Mouse (Mus musculus) layer of hippocampus, postnatal 25 days (tissue): ENCODE results near the gene Magi1. TPM values are rescaled to one million over a fixed set of nuclear protein-coding genes. Genes with fewer than 3 reads are reported as not detected.
A peak's percentile ranks its signal among the peaks of the same experiment; 100 is the strongest.

Experiments used
- DNase-seq, 2 experiments: peaks; one replicate each; pipeline ENCODE4 v3.0.0; 2022; ENCODE audit warnings: mixed read lengths in 2 of 2, low spot score in 1 of 2; ENCODE audit errors: extremely low spot score in 1 of 2
- total RNA-seq, 2 experiments: library from RNA; stranded (reverse); gene quantifications; 2 replicates each; pipeline ENCODE4 v1.2.3; 2021

The Magi1 gene
- total RNA-seq, 2 experiments from 2014 or later: 43.0 to 57.4 TPM

GRCm38 (mm10) chr6:94164753-94165536 lies 118.8 kb downstream of the Magi1 start:
- DNase-seq: no peak

- DNase-seq: no peak
Measured at GRCm38 (mm10) chr6:94163325-94163995, 120.3 kb downstream of the Magi1 start.

GRCm38 (mm10) chr6:94162918-94163317 lies 120.8 kb downstream of the Magi1 start:
- DNase-seq: no peak

GRCm38 (mm10) chr6:94159256-94159655 lies 124.5 kb downstream of the Magi1 start:
- DNase-seq: no peak

GRCm38 (mm10) chr6:94158119-94158848 lies 125.4 kb downstream of the Magi1 start:
- DNase-seq: no peak

- no peak for DNase-seq
Measured at GRCm38 (mm10) chr6:94155996-94156395, 127.7 kb downstream of the Magi1 start.

GRCm38 (mm10) chr6:94154854-94155601 lies 128.7 kb downstream of the Magi1 start:
- no peak for DNase-seq

GRCm38 (mm10) chr6:94152881-94153280 lies 130.8 kb downstream of the Magi1 start:
- no peak for DNase-seq

- no peak for DNase-seq
Measured at GRCm38 (mm10) chr6:94150876-94151275, 132.8 kb downstream of the Magi1 start.

GRCm38 (mm10) chr6:94149800-94150199 lies 133.9 kb downstream of the Magi1 start:
- peak in 1 of 2 experiments; percentile 8 for DNase-seq

GRCm38 (mm10) chr6:94146206-94146493 lies 137.6 kb downstream of the Magi1 start:
- no peak for DNase-seq

GRCm38 (mm10) chr6:94145430-94146205 lies 138.1 kb downstream of the Magi1 start:
- no peak for DNase-seq

GRCm38 (mm10) chr6:94142493-94142892 lies 141.2 kb downstream of the Magi1 start:
- no peak for DNase-seq

GRCm38 (mm10) chr6:94141496-94141895 lies 142.2 kb downstream of the Magi1 start:
- DNase-seq: no peak

- DNase-seq: no peak
Measured at GRCm38 (mm10) chr6:94139952-94140414, 143.7 kb downstream of the Magi1 start.

- DNase-seq: no peak
Measured at GRCm38 (mm10) chr6:94136693-94137092, 147.0 kb downstream of the Magi1 start.

- no peak for DNase-seq
Measured at GRCm38 (mm10) chr6:94134159-94134558, 149.6 kb downstream of the Magi1 start.

GRCm38 (mm10) chr6:94131999-94132398 lies 151.7 kb downstream of the Magi1 start:
- DNase-seq: no peak

- DNase-seq: no peak
Measured at GRCm38 (mm10) chr6:94130389-94130788, 153.3 kb downstream of the Magi1 start.

GRCm38 (mm10) chr6:94126763-94127162 lies 157.0 kb downstream of the Magi1 start:
- DNase-seq: no peak
